Mouse (Mus musculus) limb, embryonic 14.5 days (tissue): ENCODE results near the gene Rdh16f1. TPM values are rescaled to one million over a fixed set of nuclear protein-coding genes. Genes with fewer than 3 reads are reported as not detected.

ENCODE experiments used
- ATAC-seq: fragments of 200-750 bp; cut with Nextera tagmentation; 2 replicates; pipeline ENCODE4 v1.8.0; 2017; ENCODE audit warnings: low read depth, moderate number of reproducible peaks, moderate TSS enrichment; ENCODE audit not compliant: low FRiP score
- DNase-seq: peaks from one replicate; pipeline ENCODE4 v3.0.0-alpha.2; 2015; ENCODE audit warnings: low spot score
- H3K27ac ChIP-seq: fragments of 300-500 bp; sonication (generic); replicated peaks from 2 replicates; pipeline ENCODE4 v1.5.1; 2014; ENCODE audit warnings: low read depth, mild to moderate bottlenecking, low read length, moderate library complexity, mixed read lengths
- H3K27me3 ChIP-seq: fragments of 300-500 bp; sonication (generic); 2 replicates; pipeline ENCODE4 v1.6.1; 2014; ENCODE audit warnings: low read length, mixed read lengths; ENCODE audit not compliant: control insufficient read depth, insufficient read depth
- H3K36me3 ChIP-seq: fragments of 300-500 bp; sonication (generic); 2 replicates; pipeline ENCODE4 v1.6.1; 2014; ENCODE audit warnings: mild to moderate bottlenecking, low read length, moderate library complexity, mixed read lengths; ENCODE audit not compliant: control insufficient read depth, insufficient read depth
- H3K4me1 ChIP-seq: fragments of 300-500 bp; sonication (generic); 2 replicates; pipeline ENCODE4 v1.6.1; 2014; ENCODE audit warnings: antibody characterized with exemption, low read length, mixed read lengths; ENCODE audit not compliant: control insufficient read depth, insufficient read depth
- H3K4me2 ChIP-seq: fragments of 300-500 bp; sonication (generic); replicated peaks from 2 replicates; pipeline ENCODE4 v1.6.1; 2014; ENCODE audit warnings: low read depth, mild to moderate bottlenecking, low read length, moderate library complexity; ENCODE audit not compliant: severe bottlenecking
- H3K4me3 ChIP-seq: fragments of 300-500 bp; sonication (generic); replicated peaks from 2 replicates; pipeline ENCODE4 v1.5.1; 2014; ENCODE audit warnings: low read length
- H3K9ac ChIP-seq: fragments of 300-500 bp; sonication (generic); 2 replicates; pipeline ENCODE4 v1.6.1; 2014; ENCODE audit warnings: mild to moderate bottlenecking, low read depth, low read length, moderate library complexity; ENCODE audit not compliant: severe bottlenecking
- H3K9me3 ChIP-seq: fragments of 300-500 bp; sonication (generic); 2 replicates; pipeline ENCODE4 v1.6.1; 2016; ENCODE audit warnings: low read length; ENCODE audit not compliant: control insufficient read depth
- POLR2A ChIP-seq: fragments of 200-500 bp; IDR thresholded peaks from 2 replicates; pipeline ENCODE4 v1.8.0; 2012; ENCODE audit warnings: inconsistent platforms, mild to moderate bottlenecking, moderate library complexity, borderline replicate concordance; ENCODE audit not compliant: insufficient read depth, insufficient read length; ENCODE audit errors: extremely low read depth
- WGBS: fragments of 180-500 bp; shearing (Covaris S2); extraction: QIAGEN DNeasy Blood & Tissue Kit; methylation state at CpG from one replicate; pipeline ENCODE4 v1.1.7; 2014; 5-methylcytosine and 5-hydroxymethylcytosine counted together
- polyA plus RNA-seq, 2 experiments: library from polyadenylated mRNA; depleted of rRNA in 1 of 2; stranded (reverse) in 1 of 2; unstranded in 1 of 2; fragments of >200 nt; fragmentation: Nextera tagmentation in 1 of 2; extraction: Ambion mirVana in 1 of 2; gene quantifications; 2 replicates each; pipeline versions ENCODE4 v1.2.1 to v1.2.3; 2012 to 2014

Gene Rdh16f1
- polyA plus RNA-seq (2012; rRNA removed) (0.15 and 0.16 TPM in 2 replicates), polyA plus RNA-seq (2014; fragmentation: Nextera tagmentation; extraction: Ambion mirVana) (0.59 TPM in 1 of 2 replicates, not detected in the other)

- no peak within 1 kb of the TSS for H3K27ac ChIP-seq
- no peak for DNase-seq
- TF ChIP-seq POLR2A = no peak
- no peaks in the 10 kb centered on the region for H3K9me3 ChIP-seq
- H3K9ac ChIP-seq = no peak within 1 kb of the TSS
- ATAC-seq = no peak
- no peaks in the 10 kb centered on the region; the same call in 1 of the 2 replicates for H3K4me1 ChIP-seq
- no peak within 1 kb of the TSS for H3K4me2 ChIP-seq
- no peak within 1 kb of the TSS for H3K4me3 ChIP-seq
- no peaks in the 10 kb centered on the region for H3K27me3 ChIP-seq
- WGBS = 50% methylated on average over 9 of the region's 9 CpGs
- H3K36me3 ChIP-seq = no peaks in the 10 kb centered on the region
These were observed at the start of gene Rdh16f1, which contains the start of gene Rdh1 for GRCm38 (mm10) chr10:127759181-127760110. Gene Rdh16f1, plus strand, starts transcription at chr10:127759787. Gene Rdh1, plus strand, starts transcription at chr10:127759721.

- Histone ChIP-seq H3K9ac (no peak overlapping the region), H3K4me1 (no peaks in the 10 kb centered on the region; the same call in 1 of the 2 replicates), H3K36me3 (no peaks in the 10 kb centered on the region), H3K27me3 (no peaks in the 10 kb centered on the region), H3K27ac (no peak overlapping the region), H3K4me2 (no peak overlapping the region), H3K4me3 (no peak overlapping the region), H3K9me3 (no peaks in the 10 kb centered on the region)
- no peak for TF ChIP-seq POLR2A
- DNase-seq = no peak
- WGBS = 80% methylated on average over 13 of the region's 13 CpGs
- no peak for ATAC-seq
These were observed 49.3 kb upstream of the Rdh16f1 start for GRCm38 (mm10) chr10:127710331-127710730.

DNA sequence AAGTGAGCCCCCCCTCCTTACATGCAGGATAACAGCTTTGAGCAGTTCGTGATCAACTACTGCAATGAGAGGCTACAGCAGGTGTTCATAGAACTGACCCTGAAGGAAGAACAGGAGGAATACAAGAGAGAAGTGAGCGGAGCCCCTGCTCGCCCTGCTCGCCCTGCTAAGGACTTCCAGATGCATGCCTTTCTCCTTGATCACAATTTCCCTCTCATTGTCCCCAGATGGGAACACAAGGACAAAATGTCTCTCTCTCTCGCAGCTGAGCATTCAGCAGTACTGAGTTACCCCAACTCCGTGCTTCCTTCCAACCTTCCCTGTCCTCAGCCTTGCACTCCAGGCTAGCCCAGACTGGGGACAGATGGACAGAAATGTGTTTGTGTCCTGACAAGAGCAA lies 46.9 kb upstream of the Rdh16f1 start:
- Histone ChIP-seq H3K27ac (no peak overlapping the region), H3K27me3 (no peaks in the 10 kb centered on the region), H3K4me2 (no peak overlapping the region), H3K4me1 (no peaks in the 10 kb centered on the region; the same call in 1 of the 2 replicates), H3K9me3 (no peaks in the 10 kb centered on the region), H3K4me3 (no peak overlapping the region), H3K9ac (no peak overlapping the region), H3K36me3 (no peaks in the 10 kb centered on the region)
- no peak for ATAC-seq
- no peak for TF ChIP-seq POLR2A
- no peak for DNase-seq
- 49% methylated on average over 6 of the region's 6 CpGs for WGBS

- H3K4me1 ChIP-seq = no peaks in the 10 kb centered on the region
- DNase-seq = no peak
- H3K27me3 ChIP-seq = 0 out of 2 replicates have a peak, but pooled peaks cover 9% of the 10 kb centered on the region
- H3K27ac ChIP-seq = no peak overlapping the region
- H3K9ac ChIP-seq = peak overlapping the region; percentile 32
- H3K4me2 ChIP-seq = peak overlapping the region; percentile 31
- no peaks in the 10 kb centered on the region for H3K9me3 ChIP-seq
- ATAC-seq = no peak
- 14% methylated on average over 20 of the region's 20 CpGs for WGBS
- H3K36me3 ChIP-seq = no peaks in the 10 kb centered on the region
- no peak overlapping the region for H3K4me3 ChIP-seq
- TF ChIP-seq POLR2A = no peak
These were observed 37.7 kb upstream of the Rdh16f1 start for GRCm38 (mm10) chr10:127721671-127722418.

DNA sequence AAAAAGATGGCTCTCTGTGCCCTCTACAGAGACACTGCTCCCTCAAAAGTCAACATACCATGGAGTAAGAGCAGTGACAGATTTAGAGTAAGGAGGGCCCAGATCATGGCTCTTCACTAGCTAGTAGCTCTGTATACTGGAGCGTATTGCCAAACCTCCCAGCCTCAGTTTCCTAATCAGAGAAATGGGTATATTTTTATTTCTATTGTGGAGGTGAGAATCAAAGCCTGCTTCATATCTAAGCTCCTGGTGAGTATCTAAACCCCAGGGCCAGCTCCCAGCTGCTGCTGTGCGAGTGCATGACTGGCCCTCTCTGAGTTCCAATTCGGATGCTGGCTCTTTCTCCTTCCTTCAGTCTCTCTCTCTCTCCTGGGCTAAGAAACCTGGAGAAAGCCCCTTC lies 35.4 kb upstream of the Rdh16f1 start, which contains the start of gene Tac2:
Gene Tac2, plus strand, starts transcription at position 301 of the 400 bp plus-strand sequence.
- no peaks in the 10 kb centered on the region for H3K4me1 ChIP-seq
- 0 out of 2 replicates have a peak, but pooled peaks cover 9% of the 10 kb centered on the region for H3K27me3 ChIP-seq
- WGBS = 77% methylated on average over 3 of the region's 3 CpGs

More for the DNA sequence above, 35.4 kb upstream of the Rdh16f1 start, which contains the start of gene Tac2:
- no peak for DNase-seq
- no peak within 1 kb of the TSS for H3K27ac ChIP-seq
- no peak within 1 kb of the TSS for H3K4me2 ChIP-seq
- H3K9me3 ChIP-seq = no peaks in the 10 kb centered on the region
- no peak within 1 kb of the TSS for H3K9ac ChIP-seq
- TF ChIP-seq POLR2A = no peak
- ATAC-seq = no peak
- H3K4me3 ChIP-seq = no peak within 1 kb of the TSS
- H3K36me3 ChIP-seq = no peaks in the 10 kb centered on the region
